Mouse (Mus musculus) limb, embryonic 15.5 days (tissue): ENCODE data around the gene Gm10203. TPM values are rescaled to one million over a fixed set of nuclear protein-coding genes. Genes with fewer than 3 reads are reported as not detected.

Source experiments
- ATAC-seq: fragments of 200-750 bp; cut with Nextera tagmentation; 2 replicates; pipeline ENCODE4 v1.8.0; 2017; ENCODE audit warnings: low read depth, moderate TSS enrichment; ENCODE audit not compliant: insufficient number of reproducible peaks, low FRiP score, low TSS enrichment
- H3K27ac ChIP-seq: fragments of 300-500 bp; sonication (generic); 2 replicates; pipeline ENCODE4 v1.5.1; 2015; ENCODE audit warnings: moderate library complexity, mild to moderate bottlenecking, inconsistent platforms
- H3K27me3 ChIP-seq: fragments of 300-500 bp; sonication (generic); 2 replicates; pipeline ENCODE4 v1.6.1; 2015; ENCODE audit warnings: inconsistent platforms
- H3K36me3 ChIP-seq: fragments of 300-500 bp; sonication (generic); 2 replicates; pipeline ENCODE4 v1.6.1; 2015; ENCODE audit warnings: inconsistent platforms
- H3K4me1 ChIP-seq: fragments of 300-500 bp; sonication (generic); 2 replicates; pipeline ENCODE4 v1.6.1; 2015; ENCODE audit warnings: inconsistent platforms
- H3K4me2 ChIP-seq: fragments of 300-500 bp; sonication (generic); 2 replicates; pipeline ENCODE4 v1.6.1; 2015; ENCODE audit warnings: mild to moderate bottlenecking, inconsistent platforms
- H3K4me3 ChIP-seq: fragments of 300-500 bp; sonication (generic); 2 replicates; pipeline ENCODE4 v1.5.1; 2015; ENCODE audit warnings: mild to moderate bottlenecking, inconsistent platforms
- H3K9ac ChIP-seq: fragments of 300-500 bp; sonication (generic); 2 replicates; pipeline ENCODE4 v1.6.1; 2015; ENCODE audit warnings: inconsistent platforms
- H3K9me3 ChIP-seq: fragments of 300-500 bp; sonication (generic); 2 replicates; pipeline ENCODE4 v1.6.1; 2016; ENCODE audit warnings: inconsistent platforms
- WGBS: fragments of 180-500 bp; shearing (Covaris S2); methylation state at CpG from one replicate; pipeline ENCODE4 v1.1.7; 2015; 5-methylcytosine and 5-hydroxymethylcytosine counted together
- polyA plus RNA-seq: library from polyadenylated mRNA; unstranded; fragments of >200 nt; fragmentation: Nextera tagmentation; extraction: Ambion mirVana; gene quantifications from 2 replicates; pipeline ENCODE4 v1.2.1, GENCODE M21; 2015

Gene Gm10203
- polyA plus RNA-seq, 1 experiment from 2014 or later, result not detected

DNA sequence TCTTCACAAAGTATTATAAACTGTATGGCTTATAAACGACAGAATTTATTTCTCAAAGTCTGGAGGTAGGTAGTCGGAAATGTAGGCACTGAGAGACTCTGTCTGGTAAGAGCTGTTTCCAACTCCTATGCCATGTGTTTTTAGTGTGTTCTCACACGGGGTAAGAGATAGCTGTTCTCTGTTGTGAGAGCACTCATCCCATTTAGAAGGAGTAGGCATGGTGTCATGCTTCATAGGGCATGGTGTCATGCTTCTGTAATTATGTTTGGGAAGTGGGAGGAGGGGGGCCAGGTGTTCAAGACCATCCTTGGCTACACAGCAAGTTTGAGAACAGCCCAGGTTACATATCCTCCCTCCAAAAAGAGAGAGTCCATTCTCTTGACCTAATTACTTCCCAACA, 22.4 kb upstream of the Gm10203 start:
- ATAC-seq, result no peak
- no peaks in the 10 kb centered on the region for H3K9me3 ChIP-seq

GRCm38 (mm10) chr6:149108909-149109308, 21.1 kb upstream of the Gm10203 start:
- H3K9me3 ChIP-seq, result no peaks in the 10 kb centered on the region
- WGBS, result 79% methylated on average over 2 of the region's 2 CpGs
- H3K9ac ChIP-seq, result no peak overlapping the region
- ATAC-seq, result no peak
- H3K4me3 ChIP-seq, result no peak overlapping the region
- H3K27ac ChIP-seq, result no peak overlapping the region
- no peaks in the 10 kb centered on the region for H3K27me3 ChIP-seq
- H3K36me3 ChIP-seq, result no peaks in the 10 kb centered on the region
- H3K4me1 ChIP-seq, result no peaks in the 10 kb centered on the region
- no peak overlapping the region for H3K4me2 ChIP-seq

More for the DNA sequence above, 22.4 kb upstream of the Gm10203 start:
- Histone ChIP-seq H3K27me3 (no peaks in the 10 kb centered on the region), H3K27ac (no peak overlapping the region), H3K36me3 (no peaks in the 10 kb centered on the region), H3K4me3 (no peak overlapping the region), H3K9ac (no peak overlapping the region), H3K4me2 (no peak overlapping the region), H3K4me1 (no peaks in the 10 kb centered on the region)
- WGBS, result 70% methylated on average over 3 of the region's 3 CpGs

DNA sequence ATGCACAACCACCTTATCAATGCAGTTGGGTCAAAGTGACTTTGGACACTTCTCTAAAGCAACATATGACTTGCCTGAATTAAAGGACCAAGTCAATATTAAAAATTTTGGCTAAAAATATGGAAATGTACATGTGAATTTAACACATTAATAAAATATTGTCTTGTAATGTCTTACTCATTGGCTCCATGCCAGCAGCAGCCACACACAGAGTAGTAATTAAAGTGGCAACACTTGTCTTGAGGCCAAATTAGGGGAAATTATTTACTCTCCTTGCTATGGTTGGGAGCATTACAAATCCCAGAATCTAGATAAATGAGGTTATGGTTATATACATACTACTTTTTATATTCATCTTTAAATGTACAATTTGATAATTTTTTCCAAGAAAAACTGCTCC, 13.0 kb upstream of the Gm10203 start:
- Histone ChIP-seq H3K36me3 (no peaks in the 10 kb centered on the region), H3K4me1 (no peaks in the 10 kb centered on the region), H3K4me2 (no peak overlapping the region), H3K9ac (no peak overlapping the region), H3K27ac (no peak overlapping the region), H3K9me3 (no peaks in the 10 kb centered on the region), H3K4me3 (no peak overlapping the region), H3K27me3 (no peaks in the 10 kb centered on the region)
- ATAC-seq, result no peak

GRCm38 (mm10) chr6:149118935-149119334, 11.0 kb upstream of the Gm10203 start:
- no peak overlapping the region for H3K27ac ChIP-seq
- H3K9ac ChIP-seq, result no peak overlapping the region
- no peak for ATAC-seq
- no peaks in the 10 kb centered on the region for H3K4me1 ChIP-seq
- no peaks in the 10 kb centered on the region for H3K9me3 ChIP-seq
- 59% methylated on average over 2 of the region's 2 CpGs for WGBS
- H3K4me2 ChIP-seq, result no peak overlapping the region
- H3K4me3 ChIP-seq, result no peak overlapping the region
- no peaks in the 10 kb centered on the region for H3K27me3 ChIP-seq
- no peaks in the 10 kb centered on the region for H3K36me3 ChIP-seq

- no peaks in the 10 kb centered on the region for H3K36me3 ChIP-seq
- no peaks in the 10 kb centered on the region for H3K27me3 ChIP-seq
- no peak overlapping the region for H3K27ac ChIP-seq
- H3K4me2 ChIP-seq, result no peak overlapping the region
- no peaks in the 10 kb centered on the region for H3K9me3 ChIP-seq
- no peaks in the 10 kb centered on the region for H3K4me1 ChIP-seq
- WGBS, result 34% methylated on average over 2 of the region's 2 CpGs
- no peak overlapping the region for H3K9ac ChIP-seq
- 0 out of 2 replicates have a peak, but pooled peaks have one; percentile 19 for ATAC-seq
- H3K4me3 ChIP-seq, result no peak overlapping the region
These were observed 10.1 kb upstream of the Gm10203 start for GRCm38 (mm10) chr6:149119853-149120252.

GRCm38 (mm10) chr6:149123042-149123441, 6.9 kb upstream of the Gm10203 start:
- Histone ChIP-seq H3K4me1 (no peaks in the 10 kb centered on the region), H3K4me3 (no peak overlapping the region), H3K27ac (no peak overlapping the region), H3K9me3 (no peaks in the 10 kb centered on the region), H3K36me3 (no peaks in the 10 kb centered on the region), H3K27me3 (no peaks in the 10 kb centered on the region), H3K9ac (no peak overlapping the region), H3K4me2 (no peak overlapping the region)
- 82% methylated on average over 3 of the region's 3 CpGs for WGBS
- no peak for ATAC-seq

DNA sequence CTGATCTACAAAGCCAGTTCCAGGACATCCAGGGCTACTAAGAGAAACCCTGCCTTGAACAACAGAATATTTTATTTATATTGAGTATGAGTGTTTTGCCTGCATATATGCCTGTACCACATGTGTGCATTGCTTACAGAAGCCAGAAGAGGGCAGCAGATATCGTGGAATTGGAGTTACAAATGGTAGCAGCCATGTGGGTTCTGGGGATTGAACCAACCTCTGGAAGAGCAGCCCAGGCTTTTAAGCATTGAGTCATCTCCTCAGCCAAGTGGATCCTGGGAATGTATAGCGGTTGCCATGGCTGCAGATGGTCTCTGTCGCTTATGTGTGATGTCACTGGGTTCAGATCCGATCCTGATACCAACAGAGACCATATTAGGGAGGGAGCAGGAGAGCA, 3.3 kb upstream of the Gm10203 start:
- Histone ChIP-seq H3K4me1 (no peaks in the 10 kb centered on the region), H3K27me3 (no peaks in the 10 kb centered on the region), H3K36me3 (no peaks in the 10 kb centered on the region), H3K9ac (no peak overlapping the region), H3K4me3 (no peak overlapping the region), H3K4me2 (no peak overlapping the region), H3K9me3 (no peaks in the 10 kb centered on the region), H3K27ac (no peak overlapping the region)
- WGBS, result 70% methylated on average over 4 of the region's 4 CpGs
- ATAC-seq, result no peak

GRCm38 (mm10) chr6:149131111-149131510, 1.1 kb downstream of the Gm10203 start:
- Histone ChIP-seq H3K36me3 (no peaks in the 10 kb centered on the region), H3K4me1 (no peaks in the 10 kb centered on the region), H3K4me2 (no peak overlapping the region), H3K27me3 (no peaks in the 10 kb centered on the region), H3K27ac (no peak overlapping the region), H3K9ac (no peak overlapping the region), H3K4me3 (no peak overlapping the region), H3K9me3 (no peaks in the 10 kb centered on the region)
- no peak for ATAC-seq
- WGBS, result 24% methylated on average over 3 of the region's 3 CpGs

DNA sequence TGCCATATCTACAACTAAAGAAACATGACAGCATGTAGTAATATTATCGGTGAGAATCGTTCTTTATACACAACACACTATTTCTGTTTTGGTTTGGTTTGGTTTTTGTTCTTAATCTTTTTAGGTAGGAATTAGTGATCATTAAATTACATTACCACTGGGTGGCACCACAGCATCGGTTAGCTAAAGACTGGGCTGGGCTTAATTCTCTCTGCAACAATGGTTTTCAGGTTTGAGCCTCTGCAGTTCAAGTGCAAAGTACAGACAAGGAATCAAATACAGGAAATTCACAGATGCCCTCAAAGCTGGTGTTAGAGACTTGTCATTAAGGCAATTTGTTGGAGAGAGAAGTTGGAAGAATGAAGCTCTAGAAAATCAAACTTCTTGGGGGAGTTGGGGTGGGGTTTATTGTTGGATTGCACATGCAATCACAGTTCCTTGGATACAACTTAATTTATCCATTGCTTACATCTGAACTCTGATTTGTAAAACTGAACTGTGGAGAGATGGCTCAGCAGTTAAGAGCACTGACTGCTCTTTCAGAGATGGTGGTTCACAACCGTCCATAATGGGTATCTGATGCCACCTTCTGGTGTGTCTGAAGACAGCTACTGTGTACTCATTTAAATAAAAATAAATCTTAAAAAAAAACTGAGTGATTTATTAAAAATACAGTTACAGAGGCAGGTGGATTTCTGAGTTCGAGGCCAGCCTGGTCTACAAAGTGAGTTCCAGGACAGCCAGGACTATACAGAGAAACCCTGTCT, 2.5 kb downstream of the Gm10203 start:
- WGBS, result 30% methylated on average over 5 of the region's 5 CpGs
- H3K4me1 ChIP-seq, result no peaks in the 10 kb centered on the region
- no peak overlapping the region for H3K4me3 ChIP-seq
- H3K27ac ChIP-seq, result no peak overlapping the region
- no peak overlapping the region for H3K4me2 ChIP-seq
- H3K27me3 ChIP-seq, result no peaks in the 10 kb centered on the region
- no peak overlapping the region for H3K9ac ChIP-seq
- ATAC-seq, result no peak
- H3K36me3 ChIP-seq, result no peaks in the 10 kb centered on the region
- no peaks in the 10 kb centered on the region for H3K9me3 ChIP-seq

DNA sequence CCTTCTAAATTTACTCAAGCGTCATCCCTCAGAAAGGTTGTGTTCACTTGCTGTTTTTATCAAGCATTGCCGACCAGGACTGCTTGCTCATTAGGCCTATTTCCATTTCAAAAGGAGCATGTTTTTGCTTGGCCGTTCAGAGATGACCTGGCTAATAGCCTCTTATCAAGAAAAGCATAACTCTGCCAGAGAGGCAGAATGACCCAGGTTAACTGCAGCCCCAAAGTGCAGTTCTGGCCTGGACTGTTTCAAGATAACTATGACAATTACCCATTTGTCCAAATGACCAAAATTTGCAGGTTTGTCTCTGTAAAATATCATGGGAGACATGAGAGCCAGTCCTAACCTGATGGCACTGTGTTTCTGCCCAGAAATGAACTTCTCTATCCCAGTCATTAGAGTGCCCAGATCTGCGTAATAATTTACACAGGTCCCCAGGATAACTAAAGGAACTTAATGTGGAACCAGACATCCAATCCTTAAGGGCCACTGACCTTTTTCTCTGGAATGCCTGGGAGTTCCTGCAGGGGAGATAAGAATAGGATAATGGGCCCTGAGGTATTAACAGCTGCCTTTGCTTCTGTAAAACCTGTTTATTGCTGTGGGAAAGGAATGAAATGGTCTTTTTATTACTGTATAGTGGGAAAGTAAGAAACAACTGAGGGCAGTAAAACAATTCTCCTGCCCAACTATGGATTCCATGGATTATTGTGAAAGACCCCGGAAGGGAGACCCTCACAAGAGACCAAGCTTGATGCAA, 4.6 kb downstream of the Gm10203 start:
- Histone ChIP-seq H3K4me3 (no peak overlapping the region), H3K9ac (no peak overlapping the region), H3K36me3 (no peaks in the 10 kb centered on the region), H3K4me1 (no peaks in the 10 kb centered on the region), H3K27ac (no peak overlapping the region), H3K4me2 (no peak overlapping the region), H3K9me3 (no peaks in the 10 kb centered on the region), H3K27me3 (no peaks in the 10 kb centered on the region)
- WGBS, result 9% methylated on average over 5 of the region's 5 CpGs
- ATAC-seq, result no peak

DNA sequence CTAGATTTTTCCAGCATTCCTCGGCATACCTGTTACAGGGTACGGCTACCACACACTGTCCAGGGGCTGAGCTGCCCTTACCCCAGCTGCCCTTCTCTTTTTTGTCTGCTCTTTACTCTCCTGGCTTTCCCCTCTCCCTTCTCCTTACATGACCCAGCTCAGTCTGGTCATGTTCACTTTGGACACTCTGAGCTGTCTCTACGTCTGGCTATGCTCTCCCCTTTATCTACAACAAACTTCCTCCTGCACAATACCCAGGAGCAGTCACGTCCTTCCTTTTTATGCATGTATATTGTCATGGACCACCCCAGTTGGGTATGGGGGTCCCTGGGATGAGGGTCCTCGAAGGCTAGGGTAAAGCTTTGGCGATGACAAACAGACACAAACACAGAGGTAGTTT, 5.7 kb downstream of the Gm10203 start:
- 69% methylated on average over 6 of the region's 6 CpGs for WGBS
- ATAC-seq, result no peak
- Histone ChIP-seq H3K9me3 (no peaks in the 10 kb centered on the region), H3K9ac (no peak overlapping the region), H3K27me3 (no peaks in the 10 kb centered on the region), H3K36me3 (no peaks in the 10 kb centered on the region), H3K4me2 (no peak overlapping the region), H3K4me1 (no peaks in the 10 kb centered on the region), H3K4me3 (no peak overlapping the region), H3K27ac (no peak overlapping the region)

DNA sequence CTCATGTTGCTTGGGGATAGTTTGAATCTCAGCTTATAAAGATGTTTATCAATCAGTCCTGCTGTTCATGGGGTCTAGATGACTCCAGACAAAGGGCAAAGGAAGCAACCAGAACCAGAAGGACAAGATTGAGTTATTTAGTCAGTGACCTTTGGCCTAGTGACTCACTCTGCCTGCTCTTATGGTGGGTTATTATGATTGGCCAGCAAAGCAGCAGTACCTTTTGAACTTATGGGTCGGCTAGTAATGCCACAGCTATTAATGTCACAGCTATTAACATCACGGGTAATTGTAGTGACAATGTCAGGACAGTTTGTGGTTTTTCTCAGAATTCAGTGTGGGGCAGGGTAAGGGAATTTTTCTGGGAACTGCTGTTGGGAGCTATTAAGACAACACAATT, 8.0 kb downstream of the Gm10203 start:
- peaks cover 8% of the 10 kb centered on the region for H3K4me1 ChIP-seq
- no peak for ATAC-seq
- no peak overlapping the region for H3K9ac ChIP-seq
- H3K4me2 ChIP-seq, result no peak overlapping the region
- H3K36me3 ChIP-seq, result no peaks in the 10 kb centered on the region
- WGBS, result 45% methylated on average over 2 of the region's 2 CpGs
- no peaks in the 10 kb centered on the region for H3K9me3 ChIP-seq
- H3K27ac ChIP-seq, result no peak overlapping the region
- H3K27me3 ChIP-seq, result no peaks in the 10 kb centered on the region
- H3K4me3 ChIP-seq, result no peak overlapping the region
